Mouse (Mus musculus) hindbrain, embryonic 14.5 days (tissue): Measurements from ENCODE around the gene Trmt13. TPM values are rescaled to one million over a fixed set of nuclear protein-coding genes. Genes with fewer than 3 reads are reported as not detected.

Source experiments
- ATAC-seq: fragments of 200-750 bp; cut with Nextera tagmentation; 2 replicates; pipeline ENCODE4 v1.8.0; 2017; ENCODE audit warnings: moderate number of reproducible peaks, mild to moderate bottlenecking, moderate TSS enrichment, moderate library complexity; ENCODE audit not compliant: low FRiP score
- DNase-seq: peaks from one replicate; pipeline ENCODE4 v3.0.0-alpha.2; 2015; ENCODE audit warnings: low spot score
- H3K27ac ChIP-seq: fragments of 300-500 bp; sonication (generic); 2 replicates; pipeline ENCODE4 v1.5.1; 2014; ENCODE audit warnings: mild to moderate bottlenecking, moderate library complexity
- H3K27me3 ChIP-seq: fragments of 300-500 bp; sonication (generic); 2 replicates; pipeline ENCODE4 v1.6.1; 2014; ENCODE audit warnings: mild to moderate bottlenecking, low read length, mixed read lengths; ENCODE audit not compliant: control insufficient read depth, insufficient read depth
- H3K36me3 ChIP-seq: fragments of 300-500 bp; sonication (generic); replicated peaks from 2 replicates; pipeline ENCODE4 v1.6.1; 2014; ENCODE audit not compliant: control insufficient read depth, insufficient read depth
- H3K4me1 ChIP-seq: fragments of 300-500 bp; sonication (generic); replicated peaks from 2 replicates; pipeline ENCODE4 v1.6.1; 2014; ENCODE audit warnings: antibody characterized with exemption, low read length, mixed read lengths; ENCODE audit not compliant: control insufficient read depth, insufficient read depth
- H3K4me2 ChIP-seq: fragments of 300-500 bp; sonication (generic); replicated peaks from 2 replicates; pipeline ENCODE4 v1.6.1; 2014; ENCODE audit warnings: mild to moderate bottlenecking, moderate library complexity
- H3K4me3 ChIP-seq: fragments of 300-500 bp; sonication (generic); replicated peaks from 2 replicates; pipeline ENCODE4 v1.5.1; 2014; ENCODE audit warnings: mild to moderate bottlenecking, low read length
- H3K9ac ChIP-seq: fragments of 300-500 bp; sonication (generic); 2 replicates; pipeline ENCODE4 v1.6.1; 2014
- H3K9me3 ChIP-seq: fragments of 300-500 bp; sonication (generic); 2 replicates; pipeline ENCODE4 v1.6.1; 2016; ENCODE audit warnings: low read length; ENCODE audit not compliant: control insufficient read depth
- WGBS: fragments of 180-500 bp; shearing (Covaris S2); extraction: QIAGEN DNeasy Blood & Tissue Kit; methylation state at CpG from one replicate; pipeline ENCODE4 v1.1.7; 2014; 5-methylcytosine and 5-hydroxymethylcytosine counted together
- polyA plus RNA-seq: library from polyadenylated mRNA; unstranded; fragments of >200 nt; fragmentation: Nextera tagmentation; extraction: Ambion mirVana; gene quantifications from 2 replicates; pipeline ENCODE4 v1.2.1, GENCODE M21; 2014

Trmt13 gene
- polyA plus RNA-seq, 1 experiment from 2014 or later: 24.5 TPM

DNA sequence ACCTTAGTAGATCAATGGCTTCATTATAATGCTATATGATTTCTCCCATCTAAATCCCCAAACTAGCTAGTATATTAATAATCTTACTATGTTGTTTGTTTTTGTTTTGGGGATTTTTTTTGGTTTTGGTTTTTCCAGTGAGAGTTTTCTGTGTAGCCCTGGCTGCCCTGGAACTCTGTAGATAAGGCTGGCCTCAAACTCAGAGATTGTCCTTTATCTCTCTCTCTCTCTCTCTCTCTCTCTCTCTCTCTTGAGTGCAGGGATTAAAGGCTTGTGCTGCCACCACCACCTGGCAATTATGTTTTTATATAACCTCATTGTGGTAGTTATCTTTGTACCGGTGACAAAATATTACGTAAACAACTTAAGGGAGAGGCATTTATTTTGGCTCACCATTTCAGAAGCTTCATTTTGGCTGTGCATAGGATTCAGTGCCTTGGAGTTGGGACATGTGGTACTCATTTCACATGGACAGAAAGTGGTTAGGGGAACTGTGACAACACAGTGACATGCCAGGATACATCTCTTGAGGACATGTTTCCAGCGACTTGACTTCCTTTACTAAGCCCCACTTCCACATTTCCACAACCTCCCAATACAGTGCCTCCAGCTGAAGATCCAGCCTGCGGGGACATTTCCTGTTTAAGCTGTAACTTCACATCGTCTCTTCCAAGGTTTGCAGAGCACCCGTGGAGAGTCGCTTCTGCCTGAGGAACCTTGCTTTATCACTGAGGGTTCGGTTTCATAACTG is 1.1 kb upstream of the Trmt13 start:
- H3K9ac ChIP-seq: no peak overlapping the region
- H3K36me3 ChIP-seq: peaks cover 70% of the 10 kb centered on the region
- H3K9me3 ChIP-seq: no peaks in the 10 kb centered on the region

DNA sequence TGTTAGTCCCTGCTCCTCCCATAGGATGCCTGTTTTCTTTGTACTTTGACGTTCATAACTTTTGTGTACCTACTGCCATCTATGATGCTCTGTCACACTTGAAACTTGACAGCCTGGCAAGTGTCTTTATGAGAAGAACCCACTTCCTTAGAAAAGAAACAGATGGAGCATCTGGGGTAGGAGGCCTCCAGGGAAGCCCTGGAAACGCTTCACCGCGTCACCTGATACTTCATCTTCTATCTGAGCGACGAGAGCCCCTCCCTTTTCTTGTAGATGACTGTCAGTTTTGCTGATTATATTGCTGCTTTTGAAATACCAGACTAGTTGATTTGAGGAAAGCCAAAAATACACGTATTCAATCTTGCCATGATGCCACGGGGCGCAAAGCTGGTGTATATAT is 9.8 kb downstream of the Trmt13 start:
- peaks cover 26% of the 10 kb centered on the region for H3K36me3 ChIP-seq
- no peaks in the 10 kb centered on the region for H3K4me1 ChIP-seq
- DNase-seq: no peak
- WGBS: 66% methylated on average over 9 of the region's 9 CpGs
- no peaks in the 10 kb centered on the region for H3K27me3 ChIP-seq
- H3K9ac ChIP-seq: no peak overlapping the region
- no peaks in the 10 kb centered on the region for H3K9me3 ChIP-seq
- H3K4me2 ChIP-seq: no peak overlapping the region
- ATAC-seq: no peak
- H3K27ac ChIP-seq: no peak overlapping the region
- H3K4me3 ChIP-seq: no peak overlapping the region

More for the DNA sequence above, 1.1 kb upstream of the Trmt13 start:
- 91% methylated on average over 8 of the region's 8 CpGs for WGBS
- Histone ChIP-seq H3K27ac (no peak overlapping the region), H3K4me3 (no peak overlapping the region), H3K4me1 (no peaks in the 10 kb centered on the region), H3K4me2 (no peak overlapping the region), H3K27me3 (no peaks in the 10 kb centered on the region)
- ATAC-seq (no peak), DNase-seq (no peak)

DNA sequence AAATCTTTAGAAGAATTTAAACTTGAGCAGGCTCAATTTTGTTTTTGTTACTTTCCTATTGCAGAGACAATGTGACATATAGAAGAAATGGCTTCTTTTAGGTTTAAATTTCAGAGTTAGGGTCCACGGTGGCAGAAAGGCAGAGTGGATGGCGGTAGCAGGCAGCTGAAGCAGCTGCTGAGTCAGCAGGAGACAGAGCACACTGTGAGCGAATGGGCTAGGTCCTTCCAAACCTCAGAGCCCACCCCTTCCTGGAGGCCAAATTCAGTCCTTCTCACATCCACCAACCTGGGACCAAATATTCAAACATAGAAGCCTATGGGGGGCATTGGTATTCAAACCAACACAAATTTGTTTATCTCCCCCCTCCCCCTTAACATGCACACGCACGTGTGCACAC is 12.6 kb downstream of the Trmt13 start:
- no peaks in the 10 kb centered on the region for H3K9me3 ChIP-seq

DNA sequence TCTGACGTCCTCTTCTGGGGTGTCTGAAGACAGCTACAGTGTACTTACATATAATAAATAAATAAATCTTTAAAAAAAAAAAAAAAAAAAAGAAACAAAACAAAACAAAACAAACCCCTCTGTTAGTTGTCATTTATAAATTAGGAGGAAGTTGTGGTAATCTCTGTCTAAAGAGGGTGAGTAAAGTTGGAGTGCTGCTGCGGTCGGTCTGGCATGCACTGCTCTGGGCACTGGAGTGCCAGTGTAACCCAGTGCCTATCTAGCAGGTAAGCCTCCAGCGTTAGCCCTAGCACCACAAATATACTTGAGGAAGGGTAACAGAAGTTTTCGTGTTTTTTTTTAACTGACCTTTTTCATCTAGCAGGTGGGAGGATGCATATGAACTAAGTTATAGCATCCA is 13.4 kb downstream of the Trmt13 start:
- Histone ChIP-seq H3K4me2 (no peak overlapping the region), H3K4me3 (no peak overlapping the region), H3K27ac (no peak overlapping the region), H3K27me3 (no peaks in the 10 kb centered on the region), H3K9ac (no peak overlapping the region), H3K36me3 (no peaks in the 10 kb centered on the region), H3K9me3 (no peaks in the 10 kb centered on the region), H3K4me1 (peaks cover under 1% of the 10 kb centered on the region; the same call in 1 of the 2 replicates)
- ATAC-seq: no peak
- DNase-seq: no peak
- WGBS: 93% methylated on average over 5 of the region's 5 CpGs

More for the DNA sequence above, 12.6 kb downstream of the Trmt13 start:
- ATAC-seq: no peak
- Histone ChIP-seq H3K27me3 (no peaks in the 10 kb centered on the region), H3K27ac (no peak overlapping the region), H3K9ac (no peak overlapping the region), H3K4me1 (no peaks in the 10 kb centered on the region), H3K4me3 (no peak overlapping the region), H3K4me2 (no peak overlapping the region), H3K36me3 (peaks cover 5% of the 10 kb centered on the region; the same call in 1 of the 2 replicates)
- 90% methylated on average over 5 of the region's 5 CpGs for WGBS
- DNase-seq: no peak

DNA sequence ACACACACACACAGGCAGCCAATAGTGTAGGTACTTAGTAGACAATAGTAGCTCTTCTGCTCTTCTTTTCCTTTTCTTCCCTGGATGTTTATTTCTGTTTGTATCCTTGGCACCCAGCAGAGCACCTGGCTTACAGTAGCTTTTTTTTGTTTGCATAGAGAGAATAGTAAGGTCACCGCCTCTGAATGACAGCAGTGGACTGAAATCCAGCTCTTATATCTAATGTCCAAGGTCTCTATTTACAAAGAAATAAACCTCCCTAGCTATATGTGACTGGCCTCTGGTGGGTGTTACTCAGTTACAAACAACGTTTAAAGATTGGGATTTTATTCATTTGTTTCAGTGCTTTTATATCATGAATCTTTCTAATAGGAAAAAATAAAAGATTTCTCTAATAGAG is 14.7 kb downstream of the Trmt13 start:
- DNase-seq (no peak), ATAC-seq (no peak)
- no peaks in the 10 kb centered on the region for H3K36me3 ChIP-seq
- H3K9ac ChIP-seq: no peak overlapping the region
- no peak overlapping the region for H3K4me2 ChIP-seq
- H3K4me3 ChIP-seq: no peak overlapping the region
- H3K4me1 ChIP-seq: peaks cover 8% of the 10 kb centered on the region; the same call in 1 of the 2 replicates
- 93% methylated on average over 2 of the region's 2 CpGs for WGBS
- H3K27me3 ChIP-seq: no peaks in the 10 kb centered on the region
- H3K27ac ChIP-seq: no peak overlapping the region
- H3K9me3 ChIP-seq: no peaks in the 10 kb centered on the region

DNA sequence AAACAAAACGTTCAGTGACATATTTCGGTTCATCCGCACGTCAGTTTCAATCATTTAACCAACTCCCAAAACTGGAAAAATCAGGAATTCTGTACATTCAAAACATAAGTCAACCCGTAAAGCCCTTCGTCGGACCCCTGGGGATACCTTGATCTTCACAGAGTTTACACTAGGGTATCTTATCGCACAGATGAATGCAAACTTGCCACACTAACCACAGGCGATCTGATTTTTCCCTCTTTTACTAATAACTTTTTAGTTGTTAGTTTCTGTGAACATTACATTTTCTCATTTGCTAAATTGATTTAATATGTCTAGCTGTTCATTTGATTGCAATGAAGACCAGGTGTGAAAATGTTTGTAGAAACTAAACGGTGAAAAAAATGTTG is 18.8 kb downstream of the Trmt13 start:
- H3K9me3 ChIP-seq: no peaks in the 10 kb centered on the region
- ATAC-seq (no peak), DNase-seq (no peak)
- H3K27me3 ChIP-seq: no peaks in the 10 kb centered on the region
- peaks cover 13% of the 10 kb centered on the region for H3K36me3 ChIP-seq
- peak overlapping the region; percentile 71 for H3K9ac ChIP-seq
- 11% methylated on average over 10 of the region's 10 CpGs for WGBS
- H3K4me1 ChIP-seq: peaks cover 8% of the 10 kb centered on the region; the same call in 1 of the 2 replicates
- peak overlapping the region; percentile 70 for H3K4me2 ChIP-seq
- H3K27ac ChIP-seq: no peak overlapping the region
- H3K4me3 ChIP-seq: peak overlapping the region; percentile 68

DNA sequence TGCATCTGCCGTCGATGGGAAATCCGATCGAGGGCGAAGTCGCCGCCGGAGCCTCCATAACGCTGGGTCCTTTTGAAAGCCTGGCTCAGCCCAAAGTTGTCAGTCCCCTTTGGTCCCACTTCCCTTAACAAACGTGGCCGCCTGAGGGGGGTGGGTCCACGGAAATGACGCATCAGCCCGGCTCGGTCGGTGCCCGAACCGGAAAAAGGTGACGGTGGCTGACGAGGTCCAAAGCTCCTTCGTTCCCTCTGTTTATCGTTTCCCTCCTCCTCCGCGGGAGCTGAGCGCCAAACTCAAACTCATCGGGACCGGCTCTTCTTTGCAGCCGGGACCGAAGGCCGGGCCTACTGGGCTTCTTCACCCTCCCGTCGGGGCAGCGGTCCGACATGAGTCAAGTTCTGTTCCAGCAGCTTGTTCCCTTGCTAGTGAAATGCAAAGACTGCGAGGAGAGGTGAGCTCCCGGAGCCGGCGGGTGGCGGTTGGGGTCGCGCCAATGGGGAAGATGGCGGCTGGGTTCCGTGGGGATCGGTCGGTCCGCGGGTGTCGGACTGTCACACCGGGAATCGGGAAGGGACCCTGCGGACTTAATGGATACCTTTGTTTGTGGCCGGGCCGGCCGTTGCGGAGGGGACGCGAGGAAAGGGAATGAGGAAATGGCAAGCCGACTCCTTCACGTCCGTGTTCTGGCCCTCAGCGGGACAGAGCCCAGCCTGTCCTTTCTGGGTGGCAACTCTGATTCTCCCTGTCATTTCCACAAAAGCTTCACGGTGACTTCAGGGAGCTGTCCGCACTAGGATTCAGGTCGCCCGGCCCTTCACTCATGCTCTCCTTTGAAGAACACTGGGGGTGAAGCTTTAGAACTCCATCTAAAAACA is 19.4 kb downstream of the Trmt13 start, which contains the start of gene Sass6:
Gene Sass6, plus strand, starts transcription at position 255 of the 875 bp plus-strand sequence.
- under 1% methylated on average over 65 of the region's 65 CpGs for WGBS
- peak within 1 kb of the TSS; percentile 72 for H3K27ac ChIP-seq
- no peaks in the 10 kb centered on the region for H3K9me3 ChIP-seq
- H3K4me2 ChIP-seq: peak within 1 kb of the TSS; percentile 70
- H3K4me1 ChIP-seq: peaks cover 8% of the 10 kb centered on the region; the same call in 1 of the 2 replicates
- DNase-seq (peak; percentile 99), ATAC-seq (peak; percentile 97)
- H3K4me3 ChIP-seq: peak within 1 kb of the TSS; percentile 68
- no peaks in the 10 kb centered on the region for H3K27me3 ChIP-seq
- H3K36me3 ChIP-seq: peaks cover 19% of the 10 kb centered on the region
- peak within 1 kb of the TSS; percentile 71 for H3K9ac ChIP-seq

DNA sequence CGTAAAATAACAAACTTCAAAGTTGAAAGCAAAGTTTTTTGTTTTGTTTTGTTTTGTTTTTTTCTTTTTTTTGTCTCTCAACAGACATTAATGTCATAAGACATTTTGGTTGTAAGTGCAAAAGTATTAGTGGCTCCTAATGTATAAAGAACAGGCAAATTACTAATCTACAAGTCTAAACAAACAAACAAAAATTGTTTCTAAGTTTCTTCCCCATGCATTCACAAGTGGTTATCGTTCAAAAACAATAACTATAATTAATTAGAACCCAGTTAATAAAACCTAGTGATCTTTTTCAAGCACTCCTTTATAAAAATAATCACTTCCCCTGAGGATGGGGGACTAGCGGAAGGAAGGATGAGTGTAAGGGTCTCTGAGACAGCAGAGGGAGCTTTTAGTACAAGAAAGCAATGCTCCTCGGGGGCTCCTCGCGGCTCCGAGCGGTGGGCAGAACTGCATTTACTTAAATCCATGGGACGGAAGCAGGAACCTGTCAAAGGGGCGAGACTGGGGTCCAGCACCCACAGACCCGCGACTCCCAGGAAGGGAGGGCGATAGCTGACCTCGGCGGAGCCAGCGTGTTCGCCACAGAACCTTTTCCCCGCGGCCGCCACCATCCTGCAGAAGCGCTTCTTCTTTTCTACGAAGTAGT is 20.2 kb downstream of the Trmt13 start:
- Histone ChIP-seq H3K27me3 (no peaks in the 10 kb centered on the region), H3K27ac (peak overlapping the region; percentile 72), H3K4me3 (peak overlapping the region; percentile 68), H3K4me1 (peaks cover 8% of the 10 kb centered on the region; the same call in 1 of the 2 replicates), H3K36me3 (peaks cover 26% of the 10 kb centered on the region), H3K9me3 (no peaks in the 10 kb centered on the region), H3K4me2 (peak overlapping the region; percentile 47), H3K9ac (peak overlapping the region; percentile 71)
- peak; percentile 69 for DNase-seq
- peak; percentile 82 for ATAC-seq
- 2% methylated on average over 22 of the region's 22 CpGs for WGBS

DNA sequence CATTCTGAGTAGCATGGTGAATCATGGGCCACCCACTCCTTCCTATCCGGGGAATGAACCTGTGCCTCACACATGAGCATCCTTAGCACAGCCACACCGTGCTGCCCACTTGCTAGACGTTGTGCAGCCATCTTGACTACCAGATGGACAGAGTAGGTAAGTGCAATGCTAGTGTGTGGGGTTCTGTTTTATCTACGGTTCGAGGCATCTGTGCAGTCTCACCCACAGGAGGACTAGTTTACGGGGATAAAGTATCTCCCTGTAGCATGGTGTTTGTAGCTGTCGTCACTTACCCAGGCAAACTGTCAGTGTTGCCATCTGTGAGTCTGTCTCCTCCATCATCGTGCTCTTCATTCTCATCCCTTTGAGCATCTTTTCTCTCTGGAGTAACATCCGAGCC is 32.2 kb downstream of the Trmt13 start:
- Histone ChIP-seq H3K27me3 (no peaks in the 10 kb centered on the region), H3K36me3 (peaks cover 72% of the 10 kb centered on the region), H3K4me2 (no peak overlapping the region), H3K27ac (no peak overlapping the region), H3K4me1 (no peaks in the 10 kb centered on the region), H3K9ac (no peak overlapping the region), H3K9me3 (no peaks in the 10 kb centered on the region), H3K4me3 (no peak overlapping the region)
- DNase-seq: no peak
- WGBS: 99% methylated on average over 9 of the region's 9 CpGs
- no peak for ATAC-seq
